ENCODE assay signal across 22 mouse cellular contexts in genomic region chr1:106464726-106465125, GRCm38 (mm10).
DNase-seq lines count a peak whose midpoint lies in the region; ATAC-seq and TF ChIP-seq lines count a peak whose summit lies in the region.
"Had no signal": no experiment of that assay in that cellular context is flagged by ENCODE, and none has a peak within 500 bp of the region (broad histone marks: within the 10 kb centered on the region; RNA-seq: fewer than 3 reads in every experiment).

No protein-coding gene starts in this region.

- H3K9ac ChIP-seq in neural tube, embryonic 11.5 days (ENCODE audit: low read length), result no peak overlapping the region
- H3K9ac ChIP-seq in neural tube, embryonic 15.5 days (replicated peaks), result no peak overlapping the region
- no peak overlapping the region for H3K9ac ChIP-seq in forebrain, embryonic 11.5 days (ENCODE audit: low read length)
- H3K9ac ChIP-seq in midbrain, embryonic 12.5 days (replicated peaks), result no peak overlapping the region
- no peak overlapping the region for H3K9ac ChIP-seq in intestine, postnatal 0 days (ENCODE audit: low read depth, low read length)
- H3K9ac ChIP-seq: embryonic facial prominence, embryonic 15.5 days; hindbrain, embryonic 13.5 days; intestine, embryonic 15.5 days; limb, embryonic 12.5 days; liver, embryonic 13.5 days had no signal

- no peak overlapping the region for H3K27ac ChIP-seq in neural tube, embryonic 11.5 days (ENCODE audit: low read depth, low read length)
- H3K27ac ChIP-seq in neural tube, embryonic 15.5 days (replicated peaks), result no peak overlapping the region
- 0 out of 2 replicates have a peak overlapping the region, but pooled peaks have one; percentile 18 for H3K27ac ChIP-seq in forebrain, embryonic 11.5 days (ENCODE audit: low read depth, low read length)
- no peak overlapping the region for H3K27ac ChIP-seq in midbrain, embryonic 12.5 days (replicated peaks)
- no peak overlapping the region for H3K27ac ChIP-seq in intestine, postnatal 0 days (ENCODE audit: low read depth, low read length)
- H3K27ac ChIP-seq: embryonic facial prominence, embryonic 15.5 days; heart, adult 2 months; hindbrain, embryonic 13.5 days; intestine, embryonic 15.5 days; left cerebral cortex, adult 2 months; limb, embryonic 12.5 days; liver, embryonic 13.5 days; stomach, postnatal 0 days had no signal

- no peak for DNase-seq in neural tube, embryonic 11.5 days (ENCODE audit: low spot score)
- DNase-seq in forebrain, embryonic 11.5 days (ENCODE audit: low spot score), result peak; percentile 61
- peak; percentile 82 for DNase-seq in retina, postnatal 1 day
- no peak for DNase-seq in adrenal gland, postnatal 14 days
- no peak for DNase-seq in adrenal gland, adult 8-10 months
- DNase-seq: B cell, adult 2 months; cerebellum, adult 11-12 months; cerebellum, postnatal 25 days; gastrocnemius, postnatal 14 days; heart, adult 2 months; liver, embryonic 13.5 days; thymus, postnatal 25 days had no signal

- H3K27me3 ChIP-seq in neural tube, embryonic 11.5 days (ENCODE audit: control insufficient read depth, insufficient read depth, low read length), result no peaks in the 10 kb centered on the region
- no peaks in the 10 kb centered on the region for H3K27me3 ChIP-seq in neural tube, embryonic 15.5 days (replicated peaks)
- no peaks in the 10 kb centered on the region for H3K27me3 ChIP-seq in forebrain, embryonic 11.5 days (ENCODE audit: control insufficient read depth, insufficient read depth, low read length)
- H3K27me3 ChIP-seq in midbrain, embryonic 12.5 days, result no peaks in the 10 kb centered on the region
- H3K27me3 ChIP-seq in intestine, postnatal 0 days (replicated peaks; ENCODE audit: control insufficient read depth, insufficient read depth, low read length), result no peaks in the 10 kb centered on the region
- H3K27me3 ChIP-seq: embryonic facial prominence, embryonic 15.5 days; hindbrain, embryonic 13.5 days; intestine, embryonic 15.5 days; limb, embryonic 12.5 days; liver, embryonic 13.5 days had no signal

- ATAC-seq in neural tube, embryonic 11.5 days (ENCODE audit: insufficient read depth, low FRiP score, low TSS enrichment), result 0 out of 2 replicates have a peak, but pooled peaks have one; percentile 46
- no peak for ATAC-seq in neural tube, embryonic 15.5 days (ENCODE audit: low FRiP score)
- ATAC-seq in forebrain, embryonic 11.5 days (replicated peaks; ENCODE audit: low FRiP score), result peak; percentile 88
- ATAC-seq in midbrain, embryonic 12.5 days (ENCODE audit: low FRiP score, low read depth), result peak; percentile 55; the same call in 1 of the 2 replicates
- no peak for ATAC-seq in intestine, postnatal 0 days
- ATAC-seq: intestine, embryonic 15.5 days had no signal

- H3K4me3 ChIP-seq in neural tube, embryonic 11.5 days (ENCODE audit: low read depth, low read length), result no peak overlapping the region
- H3K4me3 ChIP-seq in neural tube, embryonic 15.5 days (replicated peaks), result no peak overlapping the region
- no peak overlapping the region for H3K4me3 ChIP-seq in forebrain, embryonic 11.5 days (ENCODE audit: low read depth, low read length)
- H3K4me3 ChIP-seq in midbrain, embryonic 12.5 days, result no peak overlapping the region
- no peak overlapping the region for H3K4me3 ChIP-seq in intestine, postnatal 0 days (ENCODE audit: low read depth, low read length)
- H3K4me3 ChIP-seq: embryonic facial prominence, embryonic 15.5 days; heart, adult 2 months; hindbrain, embryonic 13.5 days; intestine, embryonic 15.5 days; left cerebral cortex, adult 2 months; limb, embryonic 12.5 days; liver, embryonic 13.5 days; myocyte had no signal

- no peak for TF ChIP-seq CTCF in intestine, postnatal 0 days (IDR thresholded peaks at IDR 0.05; ENCODE audit: low read depth)

- no peaks in the 10 kb centered on the region for H3K9me3 ChIP-seq in neural tube, embryonic 11.5 days (ENCODE audit: control insufficient read depth, low read length)
- no peaks in the 10 kb centered on the region for H3K9me3 ChIP-seq in neural tube, embryonic 15.5 days (replicated peaks)
- H3K9me3 ChIP-seq in forebrain, embryonic 11.5 days (ENCODE audit: control insufficient read depth, low read length), result no peaks in the 10 kb centered on the region
- no peaks in the 10 kb centered on the region for H3K9me3 ChIP-seq in midbrain, embryonic 12.5 days
- H3K9me3 ChIP-seq in intestine, postnatal 0 days (ENCODE audit: control insufficient read depth), result no peaks in the 10 kb centered on the region
- H3K9me3 ChIP-seq: embryonic facial prominence, embryonic 15.5 days; hindbrain, embryonic 13.5 days; intestine, embryonic 15.5 days; limb, embryonic 12.5 days; liver, embryonic 13.5 days had no signal

- H3K36me3 ChIP-seq in neural tube, embryonic 11.5 days (ENCODE audit: control insufficient read depth, insufficient read depth, low read length), result no peaks in the 10 kb centered on the region
- no peaks in the 10 kb centered on the region for H3K36me3 ChIP-seq in neural tube, embryonic 15.5 days
- no peaks in the 10 kb centered on the region for H3K36me3 ChIP-seq in forebrain, embryonic 11.5 days (ENCODE audit: control insufficient read depth, insufficient read depth, low read length)
- no peaks in the 10 kb centered on the region for H3K36me3 ChIP-seq in midbrain, embryonic 12.5 days
- no peaks in the 10 kb centered on the region for H3K36me3 ChIP-seq in intestine, postnatal 0 days (ENCODE audit: control insufficient read depth, insufficient read depth)
- H3K36me3 ChIP-seq: embryonic facial prominence, embryonic 15.5 days; hindbrain, embryonic 13.5 days; intestine, embryonic 15.5 days; limb, embryonic 12.5 days; liver, embryonic 13.5 days had no signal

- 38% methylated on average over 2 of the region's 2 CpGs for WGBS in neural tube, embryonic 11.5 days
- WGBS in neural tube, embryonic 15.5 days, result 20% methylated on average over 2 of the region's 2 CpGs
- 11% methylated on average over 2 of the region's 2 CpGs for WGBS in forebrain, embryonic 11.5 days
- WGBS in midbrain, embryonic 12.5 days, result 11% methylated on average over 2 of the region's 2 CpGs
- WGBS in intestine, postnatal 0 days, result 54% methylated on average over 2 of the region's 2 CpGs

- no peak overlapping the region for H3K4me2 ChIP-seq in neural tube, embryonic 11.5 days (ENCODE audit: low read depth)
- no peak overlapping the region for H3K4me2 ChIP-seq in neural tube, embryonic 15.5 days
- H3K4me2 ChIP-seq in forebrain, embryonic 11.5 days (ENCODE audit: low read depth, low read length, severe bottlenecking), result no peak overlapping the region
- H3K4me2 ChIP-seq in midbrain, embryonic 12.5 days (replicated peaks), result no peak overlapping the region
- no peak overlapping the region for H3K4me2 ChIP-seq in intestine, postnatal 0 days (replicated peaks; ENCODE audit: low read depth)
- H3K4me2 ChIP-seq: embryonic facial prominence, embryonic 15.5 days; hindbrain, embryonic 13.5 days; intestine, embryonic 15.5 days; limb, embryonic 12.5 days; liver, embryonic 13.5 days had no signal

- H3K4me1 ChIP-seq in neural tube, embryonic 11.5 days (ENCODE audit: control insufficient read depth, insufficient read depth, low read length), result peaks cover 3% of the 10 kb centered on the region; the same call in 1 of the 2 replicates
- H3K4me1 ChIP-seq in neural tube, embryonic 15.5 days, result peaks cover 13% of the 10 kb centered on the region
- peaks cover 4% of the 10 kb centered on the region; the same call in 1 of the 2 replicates for H3K4me1 ChIP-seq in forebrain, embryonic 11.5 days (replicated peaks; ENCODE audit: control insufficient read depth, insufficient read depth, low read length)
- peaks cover 12% of the 10 kb centered on the region for H3K4me1 ChIP-seq in midbrain, embryonic 12.5 days
- H3K4me1 ChIP-seq in intestine, postnatal 0 days (replicated peaks; ENCODE audit: control insufficient read depth, insufficient read depth, low read length), result peaks cover 2% of the 10 kb centered on the region
- H3K4me1 ChIP-seq: embryonic facial prominence, embryonic 15.5 days; intestine, embryonic 15.5 days; limb, embryonic 12.5 days; liver, embryonic 13.5 days had no signal

Comparison
In these comparisons a context has a peak if more than half of its experiments do, and no peak if none do; other contexts are left out.
1. ATAC-seq: peak in neural tube, embryonic 11.5 days (single experiment), forebrain, embryonic 11.5 days (single experiment) and midbrain, embryonic 12.5 days (single experiment); none in neural tube, embryonic 15.5 days (single experiment) and intestine, postnatal 0 days (single experiment).
2. DNase-seq: peak in forebrain, embryonic 11.5 days (single experiment) and retina, postnatal 1 day (single experiment); none in neural tube, embryonic 11.5 days (single experiment), adrenal gland, postnatal 14 days (single experiment) and adrenal gland, adult 8-10 months (single experiment).